Mouse (Mus musculus) frontal cortex, postnatal 10 days (tissue): ENCODE results near the gene Neo1.
A peak's percentile ranks its signal among the peaks of the same experiment; 100 is the strongest.

Source experiments
- DNase-seq, 2 experiments: peaks; one replicate each; pipeline ENCODE4 v3.0.0; 2022; ENCODE audit warnings: low spot score in 2 of 2, mixed read lengths in 1 of 2

The Neo1 gene

GRCm38 (mm10) chr9:59036159-59036731, at the start of gene Neo1:
TSS of gene Neo1 (minus strand) at chr9:59036441.
- DNase-seq = peak; percentile 91 to 94

DNA sequence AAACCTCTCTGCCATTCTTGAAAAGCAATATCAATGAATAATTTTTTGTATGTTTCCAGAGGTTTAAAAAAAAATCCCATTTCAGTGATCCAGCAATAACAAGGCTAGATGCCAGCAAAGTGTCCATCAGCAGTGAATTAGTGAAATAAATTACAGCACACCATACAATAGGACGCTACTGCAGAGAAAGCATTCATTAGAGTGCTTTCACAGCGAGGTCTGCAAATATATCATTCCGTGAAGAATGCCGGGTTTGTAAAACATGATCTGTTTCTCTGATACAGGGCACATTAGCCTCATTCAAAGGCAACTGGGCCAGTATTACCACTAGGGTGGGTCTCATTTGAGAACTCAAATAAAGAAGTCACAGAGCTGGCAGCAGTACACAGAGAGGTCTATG, 39.4 kb upstream of the Neo1 start:
- DNase-seq = no peak

DNA sequence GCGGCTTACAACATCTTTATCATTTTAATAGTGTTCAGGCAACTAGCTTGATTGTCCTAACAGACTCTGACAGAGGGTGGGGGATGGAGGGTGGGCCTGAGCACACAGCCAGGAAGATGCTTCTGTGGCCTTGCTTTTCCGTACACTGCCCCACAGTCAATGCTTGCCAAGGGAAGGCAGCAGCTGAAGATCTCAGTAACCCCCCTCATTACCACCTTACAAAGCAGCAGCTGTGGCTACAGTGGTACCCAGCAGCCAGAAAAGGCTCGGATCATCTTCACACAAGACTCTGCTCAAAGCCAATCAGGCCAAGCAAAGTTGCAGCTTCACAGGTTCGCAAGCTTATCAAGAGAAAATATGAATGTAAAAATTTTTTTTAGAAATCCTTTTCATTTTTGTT, 37.6 kb upstream of the Neo1 start:
- no peak for DNase-seq

DNA sequence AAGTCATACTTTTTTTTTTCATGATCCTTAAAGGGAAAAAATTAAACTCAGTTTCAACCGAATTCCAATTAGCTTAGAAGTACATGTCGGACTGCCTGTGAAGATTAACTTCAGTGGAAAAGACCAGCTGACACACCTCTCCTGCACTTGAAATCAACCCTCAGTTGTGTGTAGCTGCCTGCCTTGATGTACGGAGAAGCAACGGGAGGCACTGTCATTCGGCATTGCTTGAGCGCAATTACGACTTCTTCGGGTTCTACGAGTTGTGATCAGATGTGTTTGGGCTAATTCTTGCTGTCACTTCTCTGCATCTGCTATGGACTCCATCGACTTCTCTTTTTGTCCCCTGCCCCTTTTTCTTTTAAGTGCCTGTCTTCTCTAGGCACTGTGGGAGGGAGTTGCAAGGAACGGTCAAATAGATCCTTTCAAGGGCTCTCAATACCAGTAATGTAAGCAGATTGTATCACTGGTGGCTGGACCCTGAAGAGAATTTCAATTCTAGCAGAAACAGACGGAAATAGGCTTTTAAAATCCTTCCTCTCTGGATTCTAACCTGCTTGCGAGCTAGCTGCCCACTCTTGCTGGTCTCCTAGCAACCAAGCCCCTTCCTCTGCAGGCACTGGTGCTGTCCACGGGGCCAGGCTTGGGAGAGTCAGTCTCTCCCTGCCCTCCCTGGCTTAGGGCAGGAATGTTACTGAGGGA, 36.0 kb upstream of the Neo1 start:
- DNase-seq = no peak

DNA sequence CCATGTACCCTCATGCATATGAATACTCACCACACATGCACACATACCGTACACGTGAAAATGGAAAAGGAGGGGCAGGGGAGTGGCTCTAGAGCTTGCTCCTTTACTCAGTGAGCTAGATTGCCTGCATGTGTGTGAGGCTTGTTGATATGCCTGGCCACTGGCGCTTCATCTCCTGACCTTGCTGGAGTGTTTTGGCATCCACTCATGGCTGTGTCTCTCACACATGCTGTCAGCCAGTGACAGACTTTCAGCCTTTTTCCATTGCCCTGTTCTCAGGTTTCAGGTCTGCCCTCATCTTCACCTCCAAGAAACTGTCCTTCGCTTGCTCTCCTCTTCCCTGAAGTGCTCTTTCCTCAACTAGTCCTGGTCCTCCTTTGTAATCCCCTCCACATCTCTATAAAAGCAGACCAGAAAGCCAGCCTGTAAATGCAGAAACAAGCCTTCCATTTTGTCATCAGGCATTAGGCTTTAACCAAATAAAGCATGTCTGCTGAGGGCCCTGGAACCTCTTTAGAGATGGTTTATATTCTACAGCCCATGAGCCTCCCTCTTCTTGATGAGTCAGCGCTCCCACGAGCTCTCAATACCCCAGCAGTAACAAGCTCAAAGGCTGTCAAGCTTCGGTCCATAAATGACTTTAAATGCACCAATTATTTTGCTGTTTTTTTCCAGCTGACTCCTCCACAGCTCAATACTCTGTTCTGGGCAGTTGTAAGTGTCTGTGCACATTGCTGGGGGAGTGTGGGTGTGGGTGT, 35.2 kb upstream of the Neo1 start:
- no peak for DNase-seq

- DNase-seq = no peak
Observed at GRCm38 (mm10) chr9:59070216-59070615, 34.0 kb upstream of the Neo1 start.

GRCm38 (mm10) chr9:59065616-59066301, 29.5 kb upstream of the Neo1 start:
- no peak for DNase-seq

- DNase-seq = no peak
Observed at GRCm38 (mm10) chr9:59062409-59062808, 26.2 kb upstream of the Neo1 start.

GRCm38 (mm10) chr9:59060026-59060605, 23.9 kb upstream of the Neo1 start:
- DNase-seq = no peak

GRCm38 (mm10) chr9:59059158-59059557, 22.9 kb upstream of the Neo1 start:
- no peak for DNase-seq

DNA sequence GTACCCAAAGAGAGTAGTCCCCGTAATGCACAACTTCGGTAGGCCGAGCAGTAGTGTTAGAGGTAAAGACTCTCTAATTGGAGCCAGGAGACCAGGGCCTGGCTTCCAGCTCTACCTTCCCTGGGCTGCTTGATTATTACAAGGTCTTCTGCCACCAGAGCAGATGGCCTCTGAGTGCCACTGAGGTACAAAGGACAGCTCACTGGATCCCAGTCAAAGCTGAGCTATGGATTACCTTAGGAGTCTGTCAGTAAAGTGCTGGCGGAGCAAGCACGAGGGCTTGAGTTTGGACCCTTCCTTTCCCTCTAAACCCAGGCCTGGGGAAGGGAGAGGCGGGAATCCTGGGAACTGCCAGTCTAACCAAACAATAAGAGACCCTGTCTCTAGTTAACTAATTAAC, 21.8 kb upstream of the Neo1 start:
- DNase-seq = no peak

GRCm38 (mm10) chr9:59056281-59056680, 20.0 kb upstream of the Neo1 start:
- no peak for DNase-seq

DNA sequence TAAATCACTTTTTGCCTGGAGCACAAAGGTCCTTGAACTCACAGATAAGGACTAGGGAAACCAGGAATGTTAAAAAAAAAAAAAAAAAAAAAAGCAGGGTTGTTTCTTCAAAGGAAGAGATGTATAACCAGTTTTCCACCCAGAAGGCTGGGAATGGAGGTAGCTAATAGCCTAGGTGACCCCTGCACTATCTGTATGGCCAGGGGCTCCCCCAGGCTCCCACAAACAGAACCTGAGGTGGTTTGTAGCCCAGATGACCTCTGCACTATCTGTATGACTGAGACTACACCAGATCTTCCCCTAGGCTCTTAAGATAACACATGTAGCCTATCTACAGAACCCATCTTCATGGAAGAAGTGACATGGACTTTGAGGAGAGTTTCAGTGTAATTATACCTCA, 5.6 kb upstream of the Neo1 start:
- no peak for DNase-seq

- peak in 1 of 2 experiments; percentile 71 for DNase-seq
Observed at GRCm38 (mm10) chr9:59036732-59037341, 596 bp upstream of the Neo1 start.

- DNase-seq = peak; percentile 42 to 46
Observed at GRCm38 (mm10) chr9:59035342-59036158, 691 bp downstream of the Neo1 start.

GRCm38 (mm10) chr9:59034836-59035235, 1.4 kb downstream of the Neo1 start:
- no peak for DNase-seq

- DNase-seq = no peak
Observed at GRCm38 (mm10) chr9:59033492-59033891, 2.7 kb downstream of the Neo1 start.

GRCm38 (mm10) chr9:59024245-59024844, 11.9 kb downstream of the Neo1 start:
- DNase-seq = no peak

DNA sequence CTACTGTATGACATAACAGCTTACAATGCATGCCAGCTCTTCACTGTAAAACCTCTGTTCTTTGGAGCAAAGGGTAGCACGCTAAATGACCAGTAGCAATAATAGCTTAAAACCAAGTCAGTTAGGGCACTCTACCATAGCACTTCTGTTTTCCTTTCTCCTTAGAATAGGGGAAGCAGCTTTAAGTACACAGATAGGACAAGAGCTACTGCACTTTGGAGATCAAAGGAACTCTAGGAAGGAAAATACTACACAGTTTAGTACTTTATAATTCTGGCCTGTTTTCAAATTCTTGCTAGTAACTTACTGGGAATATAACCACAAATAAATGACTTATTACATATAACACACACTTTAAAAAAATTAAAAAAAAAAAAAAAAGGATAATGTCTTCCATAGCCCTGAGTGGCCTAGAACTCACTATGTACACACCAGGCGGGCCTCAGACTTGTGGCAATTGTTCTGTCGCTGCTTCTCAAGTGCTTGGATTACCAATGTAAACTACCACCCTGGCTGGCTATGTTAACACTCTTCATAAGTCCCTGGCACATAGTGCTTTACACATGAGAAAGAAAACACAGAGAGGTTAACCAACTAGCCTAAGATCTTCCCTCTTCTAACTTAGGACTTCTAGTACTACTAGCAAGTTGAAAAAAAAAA, 20.1 kb downstream of the Neo1 start:
- no peak for DNase-seq

DNA sequence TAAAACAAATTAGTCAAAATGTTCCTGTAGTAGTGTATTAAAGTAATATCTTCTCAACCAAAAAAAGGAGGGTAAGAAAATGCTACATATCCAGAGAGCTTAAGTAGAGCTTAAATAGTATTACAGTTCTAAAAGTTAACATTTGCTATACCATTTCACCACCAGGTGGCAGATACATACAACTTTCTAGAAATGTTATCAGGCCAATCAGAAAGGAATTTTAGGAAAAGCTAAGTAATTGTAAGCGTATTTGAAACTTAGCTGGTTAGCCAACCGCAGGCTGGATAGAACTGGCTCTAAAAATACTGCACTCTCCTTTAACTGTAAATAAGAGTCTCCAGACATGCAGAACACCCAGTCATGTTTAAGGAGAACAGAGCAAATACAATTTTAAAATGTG, 22.9 kb downstream of the Neo1 start:
- DNase-seq = no peak
